Mouse (Mus musculus) NIH3T3 (cell line): ENCODE results near the gene Omd.
"Not testable (repeated sequence)": the region's sequence is repeated elsewhere in the genome, so short reads cannot be mapped to it uniquely, and the experiment has no call there.

Source experiments
- DNase-seq: peaks from one replicate; pipeline ENCODE4 v3.0.0-alpha.2; 2012; ENCODE audit warnings: low read depth

Omd gene

GRCm38 (mm10) chr13:49581541-49582530, at the start of gene Omd:
Gene Omd (plus strand): TSS chr13:49582462.
- peak; percentile 89 for DNase-seq

DNA sequence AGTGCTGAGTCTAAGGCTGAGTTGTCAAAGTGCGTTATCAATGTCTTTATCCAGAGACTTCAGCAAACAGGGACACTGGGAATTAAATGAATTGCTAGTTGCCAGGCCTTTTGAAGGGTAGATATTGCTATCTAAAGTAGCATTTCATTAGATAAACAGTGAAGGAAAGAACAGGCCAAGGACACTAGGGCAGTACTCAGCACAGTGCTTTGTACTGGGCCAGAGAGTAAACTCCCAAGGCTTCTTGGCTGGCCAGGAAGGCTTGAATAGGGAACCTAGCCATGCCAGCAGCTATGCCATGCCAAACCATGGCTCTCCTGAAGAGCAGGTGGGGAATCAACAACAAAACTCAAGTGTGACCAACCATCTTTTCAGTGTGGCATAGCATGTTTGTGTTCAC, 45.3 kb upstream of the Omd start:
- DNase-seq: no peak

- DNase-seq: peak; percentile 24
Measured at GRCm38 (mm10) chr13:49538693-49539092, 43.6 kb upstream of the Omd start.

GRCm38 (mm10) chr13:49544279-49544678, 38.0 kb upstream of the Omd start, which contains the start of gene Aspn:
Gene Aspn (plus strand): TSS chr13:49544443.
- DNase-seq: peak; percentile 82

DNA sequence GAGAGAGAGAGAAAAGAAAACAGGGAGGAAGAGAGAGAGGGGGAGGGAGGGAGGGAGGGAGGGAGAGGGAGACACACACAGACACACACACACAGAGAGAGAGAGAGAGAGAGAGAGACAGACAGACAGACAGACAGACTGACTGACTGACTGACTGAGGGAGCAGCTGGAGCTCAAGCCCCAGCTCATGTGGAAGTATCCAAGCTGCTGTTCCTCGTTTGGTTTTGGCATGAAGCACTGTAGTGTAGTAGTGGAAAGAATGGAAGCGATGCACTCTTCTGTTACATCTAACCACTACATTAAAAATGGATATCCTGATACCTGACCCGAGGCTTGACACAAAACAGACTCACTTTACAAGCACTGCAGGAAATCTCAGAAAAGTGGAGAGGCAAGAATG, 36.6 kb upstream of the Omd start:
- peak; percentile 75 for DNase-seq

- peak; percentile 41 for DNase-seq
Measured at GRCm38 (mm10) chr13:49546517-49546916, 35.7 kb upstream of the Omd start.

DNA sequence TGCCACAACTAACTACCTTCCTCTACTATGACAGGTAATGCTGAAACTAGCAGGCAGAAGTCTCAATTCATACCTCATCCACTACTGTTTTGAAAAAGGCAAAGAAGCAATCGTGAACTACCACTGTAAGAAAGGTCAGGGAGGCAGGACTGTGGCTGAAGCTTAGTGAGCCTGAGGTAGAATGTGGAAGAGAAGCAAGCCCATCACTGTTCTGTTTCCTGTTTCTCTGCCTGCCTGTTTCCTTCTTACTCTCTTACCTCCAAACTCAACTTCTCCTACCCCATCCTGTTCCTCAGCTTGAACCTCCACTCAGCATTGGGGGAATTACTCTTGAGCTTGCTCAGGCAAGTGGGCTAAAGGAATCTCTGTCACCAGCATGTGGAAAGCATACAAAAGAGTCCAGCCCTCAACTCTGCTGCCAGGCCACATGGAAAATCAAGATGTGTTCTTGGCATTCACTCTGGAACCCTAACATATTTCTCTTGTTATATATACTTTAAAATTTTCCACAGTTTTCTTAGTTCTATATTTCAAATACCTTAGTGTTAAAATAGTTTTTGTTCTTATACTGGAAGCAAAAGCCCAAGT, 34.6 kb upstream of the Omd start:
- DNase-seq: peak; percentile 19

- DNase-seq: peak; percentile 81
Measured at GRCm38 (mm10) chr13:49549616-49550015, 32.6 kb upstream of the Omd start.

GRCm38 (mm10) chr13:49554519-49554918, 27.7 kb upstream of the Omd start:
- DNase-seq: no peak

- DNase-seq: no peak
Measured at GRCm38 (mm10) chr13:49556203-49556602, 26.1 kb upstream of the Omd start.

DNA sequence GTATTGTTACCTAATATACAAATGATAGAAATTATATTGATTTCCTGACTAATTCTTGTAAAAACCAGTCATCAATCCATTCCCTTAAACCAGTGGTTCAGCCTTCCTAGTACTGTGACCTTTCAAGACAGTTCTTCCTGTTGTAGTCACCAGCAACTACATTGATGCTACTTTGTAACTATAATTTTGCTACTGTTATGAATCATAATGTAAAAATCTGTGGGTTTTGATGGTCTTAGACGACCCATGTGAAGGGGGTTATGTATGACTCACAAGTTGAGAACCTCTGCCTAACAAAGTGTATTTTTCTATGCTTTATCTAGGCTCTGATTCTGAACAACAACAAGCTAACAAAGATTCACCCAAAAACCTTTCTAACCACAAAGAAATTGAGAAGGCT, 25.3 kb upstream of the Omd start:
- DNase-seq: no peak

DNA sequence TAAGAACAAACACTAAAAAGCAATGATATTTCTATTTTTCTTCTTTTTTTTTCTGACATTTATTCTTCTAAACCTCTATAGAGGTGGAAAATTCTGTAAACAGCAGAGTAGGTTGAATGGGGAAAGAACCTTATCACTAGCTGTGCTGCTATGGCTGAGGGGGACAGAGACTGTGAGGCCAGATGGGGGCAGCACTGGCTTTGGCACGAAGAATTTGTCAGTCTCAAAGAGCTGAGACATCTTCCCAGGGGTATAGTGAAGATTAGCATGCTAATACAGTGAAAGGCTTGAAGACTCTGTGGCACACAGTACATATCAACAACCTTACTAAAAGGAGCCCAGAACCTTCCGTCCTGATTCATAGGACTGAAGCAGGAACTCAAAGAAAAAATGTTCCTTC, 23.1 kb upstream of the Omd start:
- peak; percentile 56 for DNase-seq

GRCm38 (mm10) chr13:49560886-49561285, 21.4 kb upstream of the Omd start:
- no peak for DNase-seq

GRCm38 (mm10) chr13:49564347-49564746, 17.9 kb upstream of the Omd start:
- no peak for DNase-seq

GRCm38 (mm10) chr13:49570371-49570770, 11.9 kb upstream of the Omd start:
- DNase-seq: no peak

GRCm38 (mm10) chr13:49571418-49571817, 10.8 kb upstream of the Omd start:
- no peak for DNase-seq

- DNase-seq: peak; percentile 49
Measured at GRCm38 (mm10) chr13:49583859-49584258, 1.6 kb downstream of the Omd start.

DNA sequence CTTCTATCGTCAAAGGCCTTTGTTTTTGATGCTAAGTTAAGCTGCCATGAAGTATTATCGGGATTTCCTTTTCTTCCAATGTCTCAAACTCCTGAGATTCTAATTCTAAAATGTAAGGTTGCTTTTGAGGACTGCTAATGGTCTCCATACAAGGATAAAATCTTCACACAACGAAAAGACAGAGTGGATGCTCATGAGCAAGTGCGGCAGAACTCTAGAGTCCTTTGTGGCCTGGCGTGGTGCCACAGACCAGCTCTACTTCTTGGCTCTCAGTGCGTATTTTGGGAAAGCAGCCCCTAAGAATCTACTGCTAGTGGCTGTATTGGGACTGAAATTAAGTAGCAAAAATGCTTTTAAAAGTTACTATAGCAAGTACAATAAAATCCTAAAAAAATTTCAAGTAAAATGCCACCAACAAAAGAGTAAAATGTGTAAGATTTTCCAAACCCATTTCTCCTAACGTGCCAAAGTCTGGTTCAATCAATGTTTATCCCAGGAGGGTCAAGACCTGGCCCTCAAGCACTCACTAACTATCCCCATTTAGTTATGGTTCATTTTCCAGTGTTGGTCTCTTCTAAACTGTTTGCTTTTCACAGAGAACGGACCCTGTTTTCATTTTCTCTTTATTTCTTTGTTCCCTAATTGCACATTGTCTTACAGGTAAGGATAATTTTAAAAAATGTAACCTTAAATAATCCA, 2.2 kb downstream of the Omd start:
- peak; percentile 83 for DNase-seq

GRCm38 (mm10) chr13:49586062-49586461, 3.8 kb downstream of the Omd start:
- DNase-seq: peak; percentile 74

DNA sequence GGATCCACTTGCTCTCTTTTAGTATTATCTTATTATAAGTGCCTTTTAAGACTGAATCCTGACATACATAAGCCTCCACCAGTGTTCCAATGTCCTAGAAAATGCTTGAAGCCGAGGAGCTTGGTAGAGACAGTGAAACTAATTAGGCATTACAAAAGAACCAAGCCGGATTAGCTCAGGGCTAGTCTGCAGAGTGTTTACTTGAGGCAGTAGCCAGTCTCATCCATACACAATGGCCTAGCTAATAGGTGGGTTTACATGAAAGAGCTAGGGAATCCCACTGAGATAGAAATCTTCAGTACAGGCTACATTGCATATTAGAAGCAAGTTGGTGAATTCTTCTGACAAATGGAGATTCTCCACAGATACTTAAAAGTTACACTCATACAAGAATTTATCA, 20.3 kb downstream of the Omd start:
- not testable (repeated sequence) for DNase-seq

GRCm38 (mm10) chr13:49603603-49604002, 21.3 kb downstream of the Omd start:
- DNase-seq: no peak

DNA sequence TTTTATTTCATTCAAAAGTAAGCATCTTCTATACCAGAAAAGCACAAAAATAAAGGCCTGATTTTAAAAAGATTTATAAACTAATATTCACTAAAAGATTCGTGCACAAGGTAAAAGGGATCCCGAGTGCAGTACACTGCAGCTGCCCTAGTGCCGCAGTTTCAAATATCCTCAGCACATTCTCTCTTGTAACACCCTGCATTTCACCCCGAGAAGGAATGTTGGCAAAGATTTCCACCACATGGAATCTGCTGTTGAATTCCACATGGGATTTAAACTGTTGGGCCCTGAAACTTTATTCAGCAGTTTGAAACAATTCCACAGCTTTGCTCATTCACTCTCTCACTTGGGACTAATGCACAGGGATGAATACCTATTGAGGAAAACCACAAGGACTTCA, 25.5 kb downstream of the Omd start, which contains the start of gene Ogn:
TSS of gene Ogn (plus strand) at position 333 of the 400 bp plus-strand sequence.
- DNase-seq: peak; percentile 88
